Mouse (Mus musculus) urinary bladder, adult 2 months (tissue): Measurements from ENCODE around the gene Nags. TPM values are rescaled to one million over a fixed set of nuclear protein-coding genes. Genes with fewer than 3 reads are reported as not detected.

Experiments
- polyA plus RNA-seq: library from polyadenylated mRNA; depleted of rRNA; stranded (reverse); fragments of >200 nt; gene quantifications from 2 replicates; pipeline ENCODE4 v1.2.3, GENCODE M21; 2012; rRNA removed

The Nags gene
- polyA plus RNA-seq, 1 experiment = 0.07 TPM

Other genes with a start within 250 kb of the Nags start
- gene Sost, start 178.5 kb upstream of the Nags start, polyA plus RNA-seq = 0.03 TPM in 1 of 2 replicates, not detected in the other
- gene Cfap97d1, start 161.2 kb upstream of the Nags start, polyA plus RNA-seq = not detected in 2 replicates
- 55.8 and 62.7 TPM in 2 replicates for gene Dusp3, start 158.5 kb upstream of the Nags start, polyA plus RNA-seq
- gene Mpp3, start 117.1 kb upstream of the Nags start, polyA plus RNA-seq = 1.2 and 1.4 TPM in 2 replicates
- 15.3 and 19.8 TPM in 2 replicates for gene Cd300lg, start 104.0 kb upstream of the Nags start, polyA plus RNA-seq
- 18.9 and 21.0 TPM in 2 replicates for gene Mpp2, start 57.0 kb upstream of the Nags start, polyA plus RNA-seq
- 0.19 and 0.51 TPM in 2 replicates for gene Ppy, start 44.2 kb upstream of the Nags start, polyA plus RNA-seq
- not detected in 2 replicates for gene Pyy, start 37.7 kb upstream of the Nags start, polyA plus RNA-seq
- 15.0 and 17.4 TPM in 2 replicates for gene Tmem101, start 10.9 kb downstream of the Nags start, polyA plus RNA-seq
- gene Lsm12, start 39.8 kb downstream of the Nags start, polyA plus RNA-seq = 29.9 and 32.4 TPM in 2 replicates
- 73.3 and 80.1 TPM in 2 replicates for gene G6pc3, start 44.1 kb downstream of the Nags start, polyA plus RNA-seq
- gene Hdac5, start 84.7 kb downstream of the Nags start, polyA plus RNA-seq = 58.1 and 75.4 TPM in 2 replicates
- gene BC030867, start 103.4 kb downstream of the Nags start, polyA plus RNA-seq = 0.41 TPM in 2 replicates
- 0.63 and 0.65 TPM in 2 replicates for gene Asb16, start 123.2 kb downstream of the Nags start, polyA plus RNA-seq
- gene Tmub2, start 139.4 kb downstream of the Nags start, polyA plus RNA-seq = 50.8 and 57.6 TPM in 2 replicates
- 36.5 and 38.6 TPM in 2 replicates for gene Atxn7l3, start 151.1 kb downstream of the Nags start, polyA plus RNA-seq
- gene Ubtf, start 174.2 kb downstream of the Nags start, polyA plus RNA-seq = 45.7 and 61.5 TPM in 2 replicates
- gene Slc4a1, start 220.7 kb downstream of the Nags start, polyA plus RNA-seq = 0.01 TPM in 1 of 2 replicates, not detected in the other
- gene Rundc3a, start 247.9 kb downstream of the Nags start, polyA plus RNA-seq = 1.4 and 2.9 TPM in 2 replicates